In genomic region chr4:108847715-108848504, GRCm38 (mm10) we compare ENCODE assay signal across 8 mouse cellular contexts. TPM values are rescaled to one million over a fixed set of nuclear protein-coding genes. Genes with fewer than 3 reads are reported as not detected.
DNase-seq lines count a peak whose midpoint lies in the region; ATAC-seq lines count a peak whose summit lies in the region.

Gene Kti12 (plus strand): TSS chr4:108847785.

- peak; percentile 87 for ATAC-seq in hindbrain, embryonic 12.5 days (ENCODE audit: low FRiP score)

- H3K4me1 ChIP-seq in hindbrain, embryonic 12.5 days, result peaks cover 21% of the 10 kb centered on the region

- under 1% methylated on average over 76 of the region's 77 CpGs for WGBS in hindbrain, embryonic 12.5 days

- H3K4me2 ChIP-seq in hindbrain, embryonic 12.5 days (replicated peaks), result peak within 1 kb of the TSS; percentile 98

- peak within 1 kb of the TSS; percentile 87 for H3K9ac ChIP-seq in hindbrain, embryonic 12.5 days

- no peaks in the 10 kb centered on the region for H3K9me3 ChIP-seq in hindbrain, embryonic 12.5 days (replicated peaks)

- H3K27me3 ChIP-seq in hindbrain, embryonic 12.5 days, result no peaks in the 10 kb centered on the region

- peak within 1 kb of the TSS; percentile 97 for H3K4me3 ChIP-seq in hindbrain, embryonic 12.5 days

- H3K36me3 ChIP-seq in hindbrain, embryonic 12.5 days, result no peaks in the 10 kb centered on the region

- peak; percentile 79 for DNase-seq in Muller cell, postnatal 12 days (ENCODE audit: inconsistent ontology term)
- peak; percentile 87 for DNase-seq in cerebellum, adult 9-11 months
- DNase-seq in frontal cortex, postnatal 10 days (ENCODE audit: low spot score in 2 of 2), result peak; percentile 65 to 80
- peak; percentile 79 to 91 for DNase-seq in layer of hippocampus, postnatal 14 days (ENCODE audit: low spot score in 2 of 2)
- DNase-seq in lung, postnatal 14 days, result peak; percentile 82
- DNase-seq in retina, adult 2 months (ENCODE audit: low read depth, low spot score), result peak; percentile 74
- peak; percentile 71 to 73 for DNase-seq in thymus, postnatal 36 days

- H3K27ac ChIP-seq in hindbrain, embryonic 12.5 days, result peak within 1 kb of the TSS; percentile 89

RNA-seq across cellular contexts. Expression of gene Kti12, which starts in this region (rescaled TPM):
- polyA plus RNA-seq in hindbrain, embryonic 12.5 days (2016; fragmentation: Nextera tagmentation; extraction: Ambion mirVana), result 37.0 and 39.8 TPM in 2 replicates
- total RNA-seq in layer of hippocampus, postnatal 14 days (2021), result 10 to 100 TPM; 16.1 to 18.5 TPM

Comparison
In these comparisons a context has a peak if more than half of its experiments do, and no peak if none do; other contexts are left out.
1. Peak in every context shown above with its lines: DNase-seq, ATAC-seq, H3K4me3 ChIP-seq and H3K27ac ChIP-seq.